Mouse (Mus musculus) lung, postnatal 0 days (tissue): ENCODE measurements around the gene Bag5.

Experiments used
- CTCF ChIP-seq: IDR thresholded peaks from 2 replicates; pipeline ENCODE4 v1.5.1; 2016; ENCODE audit warnings: antibody characterized with exemption, mild to moderate bottlenecking
- EP300 ChIP-seq: IDR thresholded peaks from 2 replicates; pipeline ENCODE4 v1.6.1; 2016; ENCODE audit warnings: antibody characterized with exemption, mild to moderate bottlenecking, control low read depth

GRCm38 (mm10) chr12:111750739-111751138 lies 37.7 kb upstream of the Bag5 start:
- TF ChIP-seq CTCF (no peak), EP300 (no peak)
